Mouse (Mus musculus) midbrain, embryonic 11.5 days (tissue): Measurements from ENCODE around the gene Tmem132d. TPM values are rescaled to one million over a fixed set of nuclear protein-coding genes. Genes with fewer than 3 reads are reported as not detected.
A peak's percentile ranks its signal among the peaks of the same experiment; 100 is the strongest.
"Not testable (repeated sequence)": the region's sequence is repeated elsewhere in the genome, so short reads cannot be mapped to it uniquely, and the experiment has no call there.

Experiments used
- ATAC-seq: fragments of 200-750 bp; cut with Nextera tagmentation; 2 replicates; pipeline ENCODE4 v1.8.0; 2017; ENCODE audit warnings: moderate TSS enrichment, moderate library complexity; ENCODE audit not compliant: low FRiP score
- DNase-seq: peaks from one replicate; pipeline ENCODE4 v3.0.0; 2015; ENCODE audit warnings: low spot score; ENCODE audit errors: missing footprints
- H3K27ac ChIP-seq: fragments of 300-500 bp; sonication (generic); 2 replicates; pipeline ENCODE4 v1.5.1; 2014; ENCODE audit warnings: low read depth, low read length
- H3K27me3 ChIP-seq: fragments of 300-500 bp; sonication (generic); 2 replicates; pipeline ENCODE4 v1.6.1; 2014; ENCODE audit warnings: mild to moderate bottlenecking, low read length, moderate library complexity, mixed read lengths; ENCODE audit not compliant: control insufficient read depth, insufficient read depth
- H3K36me3 ChIP-seq: fragments of 300-500 bp; sonication (generic); 2 replicates; pipeline ENCODE4 v1.6.1; 2014; ENCODE audit warnings: mild to moderate bottlenecking, low read length, moderate library complexity, mixed read lengths; ENCODE audit not compliant: control insufficient read depth, insufficient read depth
- H3K4me1 ChIP-seq: fragments of 300-500 bp; sonication (generic); 2 replicates; pipeline ENCODE4 v1.6.1; 2014; ENCODE audit warnings: low read length; ENCODE audit not compliant: control insufficient read depth, insufficient read depth
- H3K4me2 ChIP-seq: fragments of 300-500 bp; sonication (generic); 2 replicates; pipeline ENCODE4 v1.6.1; 2014; ENCODE audit warnings: mild to moderate bottlenecking, moderate library complexity
- H3K4me3 ChIP-seq: fragments of 300-500 bp; sonication (generic); 2 replicates; pipeline ENCODE4 v1.5.1; 2014; ENCODE audit warnings: low read depth, low read length
- H3K9ac ChIP-seq: fragments of 300-500 bp; sonication (generic); 2 replicates; pipeline ENCODE4 v1.6.1; 2014; ENCODE audit warnings: low read length
- H3K9me3 ChIP-seq: fragments of 300-500 bp; sonication (generic); 2 replicates; pipeline ENCODE4 v1.6.1; 2016; ENCODE audit warnings: low read length; ENCODE audit not compliant: control insufficient read depth
- WGBS: fragments of 180-500 bp; shearing (Covaris S2); extraction: QIAGEN DNeasy Blood & Tissue Kit; methylation state at CpG from one replicate; pipeline ENCODE4 v1.1.7; 2014; 5-methylcytosine and 5-hydroxymethylcytosine counted together
- polyA plus RNA-seq: library from polyadenylated mRNA; unstranded; fragments of >200 nt; fragmentation: Nextera tagmentation; extraction: Ambion mirVana; gene quantifications from 2 replicates; pipeline ENCODE4 v1.2.1, GENCODE M21; 2014

Gene Tmem132d
- polyA plus RNA-seq, 1 experiment from 2014 or later = 0.36 TPM

DNA sequence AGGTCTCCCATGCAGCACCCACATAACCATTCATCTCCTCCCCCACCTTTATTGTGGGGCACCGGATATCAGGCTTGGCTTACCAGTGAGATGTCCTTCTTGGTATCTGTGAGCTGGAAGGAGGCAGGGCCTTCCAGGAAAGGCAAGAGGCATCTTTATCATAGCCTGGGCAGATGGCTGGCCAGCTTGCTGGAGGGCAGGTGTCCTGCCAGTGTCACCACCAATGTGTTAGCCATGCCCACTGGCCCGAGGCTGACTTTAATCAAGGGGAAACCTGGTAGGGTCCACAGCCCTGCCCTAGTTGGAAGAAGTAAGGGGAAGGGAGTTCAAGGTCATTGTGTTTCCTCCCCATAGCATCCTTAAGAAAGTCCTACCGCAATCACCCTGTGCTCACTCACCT lies 676.9 kb downstream of the Tmem132d start:
- no peak overlapping the region for H3K27ac ChIP-seq
- H3K27me3 ChIP-seq = no peaks in the 10 kb centered on the region
- H3K9me3 ChIP-seq = no peaks in the 10 kb centered on the region
- H3K4me1 ChIP-seq = no peaks in the 10 kb centered on the region
- no peak overlapping the region for H3K4me2 ChIP-seq
- WGBS = 86% methylated on average over 3 of the region's 3 CpGs
- H3K4me3 ChIP-seq = no peak overlapping the region
- ATAC-seq = no peak
- DNase-seq = no peak
- H3K36me3 ChIP-seq = no peaks in the 10 kb centered on the region
- H3K9ac ChIP-seq = no peak overlapping the region

DNA sequence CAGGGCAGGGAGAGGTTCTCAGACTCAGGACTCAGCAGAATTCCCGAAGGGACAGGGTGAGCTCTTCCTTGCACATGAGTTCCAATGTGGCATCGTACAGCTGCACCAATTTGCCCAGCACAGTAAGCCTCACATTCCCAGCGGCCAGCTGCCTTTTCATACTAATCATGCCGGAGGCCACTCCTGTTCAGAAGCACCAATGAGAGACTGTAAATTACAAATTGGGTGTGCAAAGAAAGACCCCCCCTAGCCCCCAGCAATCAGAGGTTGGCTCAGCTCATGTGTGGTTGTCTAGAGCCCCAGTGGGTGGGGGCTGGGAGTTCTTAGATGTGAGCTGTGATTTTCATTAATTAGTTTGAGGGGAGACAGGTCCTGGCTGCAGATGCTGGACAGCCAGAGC lies 677.3 kb downstream of the Tmem132d start:
- H3K4me1 ChIP-seq = no peaks in the 10 kb centered on the region; the same call in 1 of the 2 replicates
- H3K36me3 ChIP-seq = no peaks in the 10 kb centered on the region
- 87% methylated on average over 4 of the region's 4 CpGs for WGBS
- H3K9me3 ChIP-seq = no peaks in the 10 kb centered on the region
- ATAC-seq (no peak), DNase-seq (no peak)
- no peaks in the 10 kb centered on the region for H3K27me3 ChIP-seq
- no peak overlapping the region for H3K27ac ChIP-seq
- no peak overlapping the region for H3K4me3 ChIP-seq
- no peak overlapping the region for H3K9ac ChIP-seq
- no peak overlapping the region for H3K4me2 ChIP-seq

DNA sequence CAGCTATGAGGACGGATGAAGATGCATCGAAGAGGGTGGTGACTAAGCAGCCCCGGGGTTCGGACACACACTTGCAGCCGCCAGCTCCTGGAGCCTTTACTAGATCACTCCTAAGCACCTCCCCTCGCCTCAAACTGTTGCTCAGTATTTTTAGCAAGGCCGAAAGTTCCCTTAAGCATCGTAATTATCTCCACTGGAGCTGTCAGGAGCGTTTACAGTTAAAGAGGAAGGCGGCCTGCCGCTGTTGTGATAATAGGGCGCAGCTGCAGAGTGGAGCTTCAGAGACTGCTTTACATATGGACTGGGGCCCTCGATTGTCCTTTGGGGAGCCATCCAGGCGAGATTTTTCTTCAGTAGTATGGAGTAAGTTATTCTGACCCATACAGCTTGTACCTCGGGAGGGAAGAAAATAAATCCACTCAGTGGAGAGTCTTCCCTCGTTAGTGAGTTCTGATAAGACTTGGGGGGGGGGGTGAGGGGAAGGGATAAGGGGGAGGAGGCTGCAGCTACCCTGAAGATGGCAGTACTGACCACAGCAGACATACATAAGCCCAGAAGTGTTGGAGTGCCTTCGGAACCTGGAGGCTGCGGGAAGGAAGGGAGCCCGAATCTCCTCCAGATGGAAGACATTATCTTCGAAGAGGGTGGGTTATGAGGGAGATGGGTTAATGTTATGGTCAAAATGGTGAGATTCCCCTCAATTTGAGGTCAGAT lies 681.5 kb downstream of the Tmem132d start:
- Histone ChIP-seq H3K9me3 (no peaks in the 10 kb centered on the region), H3K36me3 (no peaks in the 10 kb centered on the region), H3K4me1 (no peaks in the 10 kb centered on the region; the same call in 1 of the 2 replicates), H3K4me3 (no peak overlapping the region), H3K27ac (no peak overlapping the region), H3K27me3 (no peaks in the 10 kb centered on the region), H3K9ac (no peak overlapping the region), H3K4me2 (no peak overlapping the region)
- DNase-seq (peak; percentile 83), ATAC-seq (no peak)
- 41% methylated on average over 20 of the region's 20 CpGs for WGBS

DNA sequence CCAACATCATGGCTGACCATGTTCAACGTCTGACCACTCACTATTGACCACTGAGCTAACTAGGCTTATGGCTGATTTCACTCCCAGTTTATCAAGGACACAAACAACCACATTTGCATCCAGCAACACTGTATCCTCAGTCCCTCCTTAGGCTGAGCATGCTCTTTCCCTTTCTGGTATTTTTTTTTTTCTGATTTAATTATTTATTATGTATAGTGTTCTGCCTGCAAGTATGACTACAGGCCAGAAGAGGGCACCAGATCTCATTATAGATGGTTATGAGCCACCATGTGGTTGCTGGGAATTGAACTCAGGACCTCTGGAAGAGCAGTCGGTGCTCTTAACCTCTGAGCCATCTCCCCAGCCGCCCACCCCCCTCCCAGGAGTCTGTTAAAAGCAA lies 683.3 kb downstream of the Tmem132d start:
- ATAC-seq, DNase-seq, H3K9ac ChIP-seq, H3K27ac ChIP-seq, H3K4me2 ChIP-seq, H3K4me1 ChIP-seq, H3K36me3 ChIP-seq, H3K4me3 ChIP-seq, H3K27me3 ChIP-seq, H3K9me3 ChIP-seq: not testable (repeated sequence)
- 94% methylated on average over 3 of the region's 3 CpGs for WGBS

DNA sequence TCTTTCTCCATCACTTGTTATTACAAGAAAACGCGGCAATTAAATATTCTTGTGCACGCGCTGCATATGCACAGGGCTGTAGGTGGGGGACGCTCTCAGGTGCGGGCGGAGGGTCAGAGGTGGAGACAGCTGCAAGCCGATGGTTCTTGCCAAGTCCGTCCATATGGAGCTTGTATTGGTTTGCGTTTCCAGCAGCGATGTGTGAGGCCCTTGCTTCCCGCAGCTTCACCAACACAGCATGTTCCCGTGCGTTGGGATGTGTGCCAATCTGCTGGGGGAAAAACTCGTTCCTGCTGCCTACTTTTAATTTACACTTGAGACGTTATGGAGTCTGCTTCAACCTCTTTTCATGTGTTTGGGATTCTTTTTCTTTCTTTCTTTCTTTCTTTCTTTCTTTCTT lies 691.5 kb downstream of the Tmem132d start:
- no peak for ATAC-seq
- WGBS = 93% methylated on average over 16 of the region's 16 CpGs
- no peak overlapping the region for H3K9ac ChIP-seq
- H3K9me3 ChIP-seq = no peaks in the 10 kb centered on the region
- no peak for DNase-seq
- H3K4me1 ChIP-seq = no peaks in the 10 kb centered on the region
- H3K27me3 ChIP-seq = no peaks in the 10 kb centered on the region
- H3K27ac ChIP-seq = no peak overlapping the region
- H3K4me2 ChIP-seq = no peak overlapping the region
- no peak overlapping the region for H3K4me3 ChIP-seq
- H3K36me3 ChIP-seq = no peaks in the 10 kb centered on the region

Other genes with a start within 250 kb of the Tmem132d start
- 22.4 and 25.6 TPM in 2 replicates for gene Fzd10, start 167.8 kb upstream of the Tmem132d start, polyA plus RNA-seq